Mouse (Mus musculus) stomach, postnatal 0 days (tissue): Measurements from ENCODE around the gene Pde10a.

ENCODE experiments used
- CTCF ChIP-seq: IDR thresholded peaks from 2 replicates; pipeline ENCODE4 v1.5.1; 2016; ENCODE audit warnings: antibody characterized with exemption, low read depth, mild to moderate bottlenecking, moderate library complexity
- EP300 ChIP-seq: optimal IDR thresholded peaks from 2 replicates; pipeline ENCODE3; 2016; ENCODE audit warnings: antibody characterized with exemption

DNA sequence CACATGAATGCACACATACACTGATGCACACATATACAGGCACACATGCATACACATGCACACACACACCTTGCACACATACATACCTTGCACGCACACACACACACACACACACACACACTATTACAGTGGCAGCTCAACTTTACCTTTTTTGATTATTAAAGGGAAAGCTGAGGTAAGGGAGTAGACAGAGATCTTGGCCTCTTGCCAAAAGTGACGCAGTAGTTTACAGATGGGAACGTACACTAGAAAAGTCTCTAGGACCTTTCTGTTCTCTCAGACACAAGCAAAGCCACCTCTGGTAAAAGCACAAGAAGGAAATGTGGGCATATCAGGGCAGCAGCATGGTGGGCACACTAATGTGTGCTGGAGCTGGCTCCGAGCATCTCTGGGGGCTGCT lies 317.5 kb downstream of the Pde10a start:
- TF ChIP-seq CTCF = no peak
- TF ChIP-seq EP300 = no peak
